Mouse (Mus musculus) C2C12 (cell line): ENCODE results near the gene Qrfp.

Experiments
- CTCF ChIP-seq: IDR thresholded peaks from one replicate; pipeline ENCODE4 v1.5.1; 2011; ENCODE audit not compliant: control insufficient read depth, insufficient read depth, insufficient read length
- MAX ChIP-seq: IDR thresholded peaks from one replicate; pipeline ENCODE4 v1.6.1; 2011; ENCODE audit warnings: mild to moderate bottlenecking, control low read depth
- MYOD1 ChIP-seq: IDR thresholded peaks from one replicate; pipeline ENCODE4 v1.6.1; 2011; ENCODE audit warnings: low read depth; ENCODE audit not compliant: control insufficient read depth, insufficient read length

DNA sequence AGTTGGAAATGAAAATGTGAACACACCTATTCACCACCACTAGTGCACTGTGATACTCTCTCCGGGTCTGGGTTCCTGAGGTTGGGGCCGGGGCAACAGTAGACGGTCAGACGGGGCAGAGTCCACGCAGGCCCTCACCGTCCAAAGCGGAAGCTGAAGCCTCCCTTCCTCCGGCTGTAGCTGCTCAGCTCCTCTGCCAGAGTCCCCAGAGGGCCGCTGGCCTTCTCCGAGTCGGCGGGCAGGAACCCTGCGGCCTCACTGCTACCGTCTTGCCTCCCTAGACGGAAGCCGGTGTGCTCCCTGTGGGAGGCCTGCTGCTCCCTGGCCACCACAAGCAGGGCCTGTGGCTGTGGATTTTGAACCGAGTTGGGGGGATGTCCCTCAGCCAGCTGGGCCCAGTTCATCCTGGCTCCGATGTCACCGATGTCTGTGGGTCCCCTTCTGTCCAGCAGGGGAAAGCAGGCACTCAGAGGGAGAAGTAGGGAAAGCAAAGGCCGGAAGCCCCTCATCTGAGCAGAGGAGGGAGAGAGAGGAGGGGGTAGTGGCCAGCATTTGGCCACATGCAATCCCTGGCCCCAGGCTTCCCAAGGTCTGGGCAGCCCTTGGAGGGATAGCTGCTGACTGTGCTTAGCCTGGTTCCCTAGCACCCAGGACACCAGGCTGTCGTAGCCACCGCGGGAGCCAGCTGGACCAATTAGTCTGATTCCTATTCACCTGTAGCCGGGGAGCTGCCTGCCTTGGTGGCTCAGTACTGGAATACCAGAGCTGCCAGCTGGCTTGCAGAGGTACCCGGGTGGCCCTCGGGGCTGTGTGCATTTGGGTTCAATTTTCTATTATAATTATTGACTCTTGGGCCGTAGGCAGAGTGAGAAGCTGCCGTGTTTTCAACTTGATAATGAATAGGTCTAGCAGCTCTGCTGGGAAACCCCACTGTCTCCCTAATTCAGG is 1.7 kb downstream of the Qrfp start:
- no peak for TF ChIP-seq CTCF
- no peak for TF ChIP-seq MAX
- TF ChIP-seq MYOD1, result no peak
